Mouse (Mus musculus): ENCODE measurements at regions not wholly inside any gene's neighbourhood (a gene's known extent, or its start where the extent isn't known, plus 50 kb on each side); places are given as distances from the start of the nearest gene placed in this dataset.

DNA sequence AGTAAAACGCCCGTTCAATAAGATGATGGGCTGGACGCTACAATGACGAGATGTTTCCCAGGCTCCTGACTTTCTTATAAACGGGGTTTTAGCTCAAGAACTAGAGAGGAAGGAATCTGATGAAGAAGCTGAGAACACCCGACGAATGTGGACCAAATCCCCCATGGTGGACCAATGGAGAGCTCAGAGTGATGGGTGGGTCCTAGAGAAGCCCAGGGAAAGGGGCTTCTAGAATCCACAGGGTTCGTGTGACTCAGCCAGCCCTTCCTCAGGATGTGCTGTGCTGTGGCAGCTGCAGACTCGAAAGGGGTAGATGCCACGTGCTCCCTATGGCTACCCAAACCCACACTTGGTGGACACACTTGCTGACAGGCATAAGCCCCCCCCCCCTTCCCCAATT, 318.2 kb downstream of the Med13l start:
- intact Hi-C loops (cut with DNase I), result loop anchor here (1.0 kb wide), 3 partner anchors 792 to 813 kb away; partner anchors contain the start of gene Tbx3
- no peak for DNase-seq

- intact Hi-C loops (cut with DNase I), result loop anchor here (1.0 to 5.0 kb wide), 4 partner anchors 67 to 811 kb away; partner anchors contain the start of gene Tbx3
- peak; percentile 82 to 86 for DNase-seq
These were observed 319.5 kb downstream of the Med13l start for GRCm38 (mm10) chr5:118879808-118880478.

DNA sequence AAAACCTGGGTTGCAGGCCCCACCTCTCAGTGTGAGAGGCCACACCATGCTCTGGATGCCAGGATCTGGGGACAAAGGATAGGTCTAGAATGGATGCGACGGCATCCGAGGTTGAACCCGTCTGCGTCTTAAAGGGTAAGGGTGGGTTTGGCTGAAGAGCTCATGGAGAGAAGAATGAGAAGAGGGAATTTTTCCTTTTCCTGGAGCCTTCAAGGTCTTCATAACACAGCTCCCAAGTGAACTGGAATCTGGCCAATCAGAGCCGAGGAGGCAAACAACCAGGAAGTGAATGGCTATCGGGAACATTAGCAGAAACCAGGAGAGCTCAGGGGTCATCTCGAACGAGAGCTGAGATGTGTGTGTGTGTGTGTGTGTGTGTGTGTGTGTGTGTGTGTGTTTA, 320.1 kb downstream of the Med13l start:
- intact Hi-C loops (cut with DNase I), result loop anchor here (5.0 kb wide), 2 partner anchors 67 to 177 kb away; no protein-coding TSS in a partner anchor
- peak in 1 of 2 experiments; percentile 23 for DNase-seq

GRCm38 (mm10) chr5:118881886-118882285, 321.4 kb downstream of the Med13l start:
- intact Hi-C loops (cut with DNase I), result loop anchor here (5.0 kb wide), 2 partner anchors 65 to 175 kb away; no protein-coding TSS in a partner anchor
- DNase-seq, result no peak

GRCm38 (mm10) chr5:118888131-118888530, 327.7 kb downstream of the Med13l start:
- intact Hi-C loops (cut with DNase I), result no loop called here
- DNase-seq, result no peak

GRCm38 (mm10) chr5:118891131-118891530, 330.7 kb downstream of the Med13l start:
- intact Hi-C loops (cut with DNase I), result no loop called here

DNA sequence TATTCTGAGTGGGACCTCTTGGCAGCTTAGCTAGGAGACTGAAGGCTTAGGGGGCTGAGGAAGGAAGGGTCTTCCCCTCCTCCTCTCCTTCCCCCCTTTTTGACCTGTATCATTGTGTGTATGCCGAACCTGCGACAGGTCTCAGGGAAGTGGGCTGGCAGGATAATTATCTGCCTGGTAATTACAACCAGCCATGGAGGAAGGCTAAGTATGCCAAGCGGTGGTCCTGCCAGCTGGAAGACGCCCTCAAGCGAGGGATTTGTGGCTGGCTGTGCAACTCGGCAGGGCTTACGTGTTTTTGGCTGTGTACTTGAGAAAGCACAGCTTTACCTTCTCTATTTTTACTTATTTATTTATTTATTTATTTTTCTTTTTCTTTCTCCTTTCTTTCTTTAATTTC, 347.7 kb downstream of the Med13l start:
- intact Hi-C loops (cut with DNase I), result no loop called here
- DNase-seq, result no peak

More at GRCm38 (mm10) chr5:118891131-118891530, 330.7 kb downstream of the Med13l start:
- no peak for DNase-seq

GRCm38 (mm10) chr5:118909756-118910155, 349.3 kb downstream of the Med13l start:
- intact Hi-C loops (cut with DNase I), result no loop called here
- peak in 1 of 2 experiments; percentile 20 for DNase-seq

GRCm38 (mm10) chr5:118914191-118914750, 353.8 kb downstream of the Med13l start:
- intact Hi-C loops (cut with DNase I), result no loop called here
- DNase-seq, result no peak

DNA sequence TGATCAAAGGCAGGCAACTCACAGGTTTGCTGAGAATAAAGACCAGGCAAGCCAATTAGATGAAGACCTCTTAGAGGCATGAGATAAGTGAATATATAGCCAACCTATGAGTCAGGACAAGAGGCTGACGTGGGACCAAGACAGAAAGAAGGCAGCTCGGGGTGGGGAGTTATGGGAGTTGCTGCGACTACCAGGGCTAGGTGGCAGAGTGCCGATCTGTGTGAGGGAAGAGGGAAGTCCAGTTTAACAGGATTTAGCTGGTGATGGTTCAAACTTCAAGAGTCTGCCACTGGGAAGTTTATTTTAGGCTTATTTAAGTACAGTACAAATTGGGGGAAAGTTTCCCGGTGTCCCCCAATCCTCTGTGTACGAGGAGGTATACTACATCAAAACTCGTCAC, 362.9 kb downstream of the Med13l start:
- intact Hi-C loops (cut with DNase I), result no loop called here
- DNase-seq, result no peak

DNA sequence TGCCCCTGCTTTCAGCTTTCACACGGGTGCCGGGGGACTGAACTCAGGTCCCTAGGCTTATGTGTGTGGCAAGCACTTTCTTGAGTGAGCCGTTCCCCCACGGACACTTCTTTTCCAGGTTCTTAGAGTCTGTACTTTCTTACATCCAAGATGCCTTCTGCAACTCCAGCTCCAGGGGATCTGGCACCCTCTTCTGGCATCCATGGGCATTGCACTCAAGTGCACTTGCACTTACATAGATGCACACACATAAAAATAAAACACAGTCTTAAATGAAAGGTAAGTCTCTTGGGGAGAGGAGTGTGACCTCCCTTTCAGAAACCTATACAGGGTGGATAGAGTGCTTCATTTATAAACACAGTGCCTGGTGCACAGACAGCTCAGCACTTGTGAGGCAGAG, 368.6 kb downstream of the Med13l start:
- intact Hi-C loops (cut with DNase I), result no loop called here
- DNase-seq, result no peak

DNA sequence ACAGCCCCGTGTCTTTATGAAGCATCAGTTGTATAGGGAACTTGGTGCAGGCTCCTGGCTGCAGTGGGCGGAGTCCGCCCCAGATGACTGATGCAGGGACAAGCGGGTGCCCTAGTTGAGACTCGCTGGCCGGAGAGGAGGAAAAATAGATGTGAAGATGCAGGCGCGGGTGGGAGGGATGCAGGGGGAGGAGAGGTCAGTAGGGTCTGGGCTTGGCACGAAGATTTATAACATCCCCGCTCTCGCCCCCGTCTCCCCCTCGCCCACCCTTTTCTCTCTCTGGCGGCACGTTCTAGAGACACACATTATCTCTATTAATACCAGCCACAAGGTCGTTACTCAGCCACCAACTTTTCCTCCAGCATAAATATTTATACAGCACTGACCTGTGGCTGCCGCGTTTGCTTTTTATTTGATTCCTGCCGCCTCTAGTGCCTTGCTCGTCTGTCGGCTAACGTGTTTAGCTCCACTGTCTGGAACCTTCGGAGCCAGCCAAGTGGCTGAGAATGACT, 369.6 kb downstream of the Med13l start:
- no peak for DNase-seq
- intact Hi-C loops (cut with DNase I), result no loop called here

- intact Hi-C loops (cut with DNase I), result no loop called here
These were observed 379.0 kb downstream of the Med13l start for GRCm38 (mm10) chr5:118939336-118940039.

DNA sequence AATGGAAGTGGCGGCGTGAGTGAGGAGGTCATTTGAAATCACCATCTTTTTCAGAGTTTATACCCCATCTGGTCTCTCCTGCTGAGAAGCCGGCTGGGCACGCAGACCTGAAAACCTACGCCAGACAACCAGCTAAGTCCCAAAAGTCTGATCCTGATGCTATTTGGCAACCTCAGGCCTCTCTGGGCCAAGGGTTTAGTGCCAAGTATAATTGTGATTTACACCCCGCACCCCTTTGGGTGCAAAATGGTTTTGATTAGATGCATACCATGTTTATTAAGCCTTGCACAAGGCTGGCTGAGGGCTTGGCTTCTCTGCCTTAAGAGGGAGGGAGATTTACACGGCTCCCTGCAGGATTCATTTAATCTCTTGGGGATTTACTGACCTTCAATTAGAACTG, 383.8 kb downstream of the Med13l start:
- no peak for DNase-seq
- intact Hi-C loops (cut with DNase I), result no loop called here

More at GRCm38 (mm10) chr5:118939336-118940039, 379.0 kb downstream of the Med13l start:
- DNase-seq, result no peak

GRCm38 (mm10) chr5:118946090-118946489, 385.6 kb downstream of the Med13l start:
- intact Hi-C loops (cut with DNase I), result loop anchor here (5.0 kb wide), 1 partner anchor 64 kb away; no protein-coding TSS in a partner anchor

GRCm38 (mm10) chr5:118946994-118947393, 386.5 kb downstream of the Med13l start:
- no peak for DNase-seq
- intact Hi-C loops (cut with DNase I), result loop anchor here (5.0 kb wide), 1 partner anchor 65 kb away; no protein-coding TSS in a partner anchor

More at GRCm38 (mm10) chr5:118946090-118946489, 385.6 kb downstream of the Med13l start:
- no peak for DNase-seq

DNA sequence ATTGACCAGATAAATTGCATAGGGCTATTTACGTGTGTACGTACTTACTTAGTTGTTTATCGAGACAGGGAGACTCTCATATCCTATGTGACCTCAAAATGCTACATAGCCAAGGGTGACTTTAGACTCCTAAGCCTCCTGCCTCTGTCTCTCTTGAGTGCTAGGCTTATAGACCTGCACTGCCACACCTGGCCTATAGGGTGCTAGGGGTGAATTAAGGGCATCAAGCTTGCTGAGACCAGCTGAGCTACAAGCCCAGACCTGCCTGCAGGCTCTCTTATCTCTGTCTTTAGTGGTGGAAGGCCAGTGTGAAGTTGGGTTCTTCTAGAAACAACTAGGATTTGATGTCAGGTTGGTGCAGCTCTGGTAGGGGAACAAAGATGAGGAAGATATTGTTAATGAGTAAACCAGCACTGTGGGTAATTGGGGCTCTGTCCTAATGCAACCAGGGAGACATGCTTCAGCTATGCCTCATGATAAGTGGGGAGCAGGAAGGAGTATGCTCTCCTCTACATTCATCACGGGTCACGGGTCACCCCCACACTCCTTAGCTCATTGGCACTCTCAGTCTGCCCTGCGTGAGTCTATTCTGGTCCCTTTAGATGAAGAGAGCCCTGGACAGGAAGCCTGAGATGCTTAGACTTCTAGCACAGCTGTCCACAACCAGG, 387.8 kb downstream of the Med13l start:
- intact Hi-C loops (cut with DNase I), result loop anchor here (5.0 kb wide), 1 partner anchor 66 kb away; no protein-coding TSS in a partner anchor

DNA sequence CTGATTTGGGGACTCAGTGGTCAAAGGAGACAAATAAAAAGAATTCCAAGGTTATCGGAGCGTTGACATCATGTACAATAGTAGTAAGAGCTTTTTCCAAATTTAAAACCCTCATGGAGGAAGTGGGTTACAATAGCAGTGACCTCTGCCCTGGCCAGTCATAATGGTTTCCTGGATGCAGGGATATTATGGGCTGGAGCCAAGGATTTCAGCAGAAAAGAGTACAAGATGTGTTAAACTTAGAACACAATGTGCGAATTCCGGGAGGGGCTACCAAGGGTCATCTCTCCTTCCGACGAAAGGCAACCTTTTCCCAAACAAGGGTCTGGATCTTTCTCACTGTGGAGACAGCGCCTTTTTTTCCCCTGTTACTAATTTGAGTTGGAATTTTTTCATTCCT, 390.6 kb downstream of the Med13l start:
- peak; percentile 53 to 54 for DNase-seq
- intact Hi-C loops (cut with DNase I), result loop anchor here (1.0 kb wide), 1 partner anchor 107 kb away; no protein-coding TSS in a partner anchor

More for the DNA sequence above, 387.8 kb downstream of the Med13l start:
- no peak for DNase-seq

DNA sequence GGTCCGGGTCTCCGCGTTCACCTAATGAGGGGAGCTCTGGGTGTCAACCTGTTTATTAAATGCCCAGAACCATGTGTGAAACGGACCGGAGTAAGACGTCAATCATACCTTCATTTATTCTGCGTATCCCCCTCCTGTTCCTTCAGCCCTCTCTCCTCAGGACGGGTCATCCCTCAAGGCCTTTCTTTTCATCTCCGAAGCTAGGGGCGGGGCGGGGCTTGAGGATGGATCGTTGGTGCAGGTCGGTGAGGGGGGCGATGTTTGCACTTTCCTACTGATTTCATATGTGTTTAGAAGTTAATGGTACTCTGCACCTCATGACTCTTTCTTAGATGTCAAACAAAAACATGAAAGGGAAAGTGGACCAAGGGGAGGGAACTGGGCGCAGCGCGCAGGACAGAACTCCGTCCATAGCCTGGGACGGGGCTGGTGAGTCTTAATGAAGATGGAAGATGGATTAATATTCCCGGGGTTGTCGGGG, 400.1 kb downstream of the Med13l start:
- DNase-seq, result no peak
- intact Hi-C loops (cut with DNase I), result no loop called here

GRCm38 (mm10) chr5:118961091-118961490, 400.6 kb downstream of the Med13l start:
- intact Hi-C loops (cut with DNase I), result no loop called here
- DNase-seq, result no peak

All from heart, postnatal 14 days (tissue).